Mouse (Mus musculus): ENCODE data around the gene Olfr654. TPM values are rescaled to one million over a fixed set of nuclear protein-coding genes. Genes with fewer than 3 reads are reported as not detected.

Gene Olfr654
- not detected in 4 replicates for total RNA-seq (2023)

DNA sequence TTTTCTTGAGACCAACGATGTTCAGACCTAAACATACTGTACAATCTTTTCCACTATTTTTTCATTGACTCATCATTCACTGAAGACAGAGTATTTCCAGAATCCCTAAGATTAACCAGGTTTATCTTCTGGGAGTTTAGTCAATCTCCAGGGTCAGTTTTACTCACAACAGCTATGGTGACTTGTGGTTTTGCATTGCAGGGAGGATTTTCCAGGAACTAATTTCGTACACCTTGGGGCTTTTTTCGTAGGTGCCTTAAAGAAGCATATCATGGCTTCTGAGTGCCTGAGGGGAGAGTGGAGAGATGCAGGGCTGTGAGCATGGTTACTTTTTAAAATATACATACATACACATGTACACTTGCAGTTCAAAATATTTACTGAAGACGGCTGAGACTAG, at the start of gene Olfr654:
Olfr654 (plus strand) TSS at position 301 of the 400 bp plus-strand sequence.

GRCm38 (mm10) chr7:104549833-104550232, 37.0 kb upstream of the Olfr654 start, which contains the start of gene Olfr651:
Gene Olfr651, plus strand, starts transcription at chr7:104550133.

DNA sequence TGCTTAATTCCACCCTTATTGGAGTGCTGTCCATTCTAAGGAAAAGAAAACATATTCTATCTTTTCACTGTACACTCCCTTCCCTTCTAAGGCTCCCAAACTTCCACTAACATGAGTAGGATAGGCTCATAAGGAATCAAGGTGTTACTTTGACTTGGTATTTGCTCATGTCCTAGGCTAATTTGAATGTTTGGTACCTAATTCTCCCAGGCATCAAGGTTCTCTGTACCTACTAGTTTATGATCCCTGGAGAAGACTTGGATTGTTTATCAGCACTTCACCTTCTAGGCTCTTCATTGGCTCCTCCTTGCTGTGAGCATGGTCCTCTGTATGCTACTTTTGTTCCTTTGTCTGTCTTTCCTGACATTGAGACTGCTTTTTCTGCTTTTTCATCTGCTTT, 26.2 kb upstream of the Olfr654 start, which contains the start of gene Olfr652:
Olfr652 (plus strand) TSS at position 301 of the 400 bp plus-strand sequence.

DNA sequence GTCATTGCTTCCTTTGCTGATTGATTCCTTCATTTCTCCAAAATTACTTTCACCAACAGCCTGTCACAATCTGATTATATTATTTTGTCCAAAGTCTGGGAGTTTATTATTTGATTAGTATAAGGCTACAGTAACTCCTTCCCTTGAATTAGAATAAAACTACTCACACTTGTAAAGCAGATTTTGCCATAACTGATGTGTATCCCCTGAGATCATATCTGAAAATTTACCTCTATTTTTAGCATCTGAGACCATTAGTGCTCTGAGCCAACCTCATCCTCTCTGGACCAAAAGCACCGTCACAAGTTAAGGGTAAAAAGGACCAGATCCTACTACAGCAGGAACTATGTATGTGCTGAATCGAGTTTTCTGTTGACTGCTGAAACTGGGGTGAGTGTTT, 9.8 kb upstream of the Olfr654 start, which contains the start of gene Olfr653:
Olfr653 (plus strand) TSS at position 301 of the 400 bp plus-strand sequence.

GRCm38 (mm10) chr7:104601679-104602078, 14.9 kb downstream of the Olfr654 start, which contains the start of gene Olfr655:
Gene Olfr655, minus strand, starts transcription at chr7:104601779.

DNA sequence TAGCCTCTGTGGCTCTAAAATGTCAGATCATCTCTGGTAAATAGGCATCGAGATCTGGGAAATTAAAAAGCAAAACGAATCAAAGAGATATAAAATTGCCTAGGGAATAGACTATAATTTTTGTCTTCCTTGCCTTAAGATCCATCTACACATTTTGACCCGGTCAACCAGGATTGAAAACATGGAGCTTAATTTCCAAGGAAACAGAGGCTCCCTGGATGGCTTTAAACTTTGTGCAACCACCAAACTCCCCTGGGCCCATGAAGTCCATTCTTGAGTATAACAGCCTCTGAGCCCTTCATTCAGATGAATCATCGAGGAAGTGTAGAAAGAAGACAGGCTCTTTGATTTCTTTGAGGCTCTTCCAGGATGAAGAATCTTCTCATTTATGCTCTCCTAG, 26.8 kb downstream of the Olfr654 start, which contains the start of gene Olfr656:
Olfr656 (plus strand) TSS at position 301 of the 400 bp plus-strand sequence.

DNA sequence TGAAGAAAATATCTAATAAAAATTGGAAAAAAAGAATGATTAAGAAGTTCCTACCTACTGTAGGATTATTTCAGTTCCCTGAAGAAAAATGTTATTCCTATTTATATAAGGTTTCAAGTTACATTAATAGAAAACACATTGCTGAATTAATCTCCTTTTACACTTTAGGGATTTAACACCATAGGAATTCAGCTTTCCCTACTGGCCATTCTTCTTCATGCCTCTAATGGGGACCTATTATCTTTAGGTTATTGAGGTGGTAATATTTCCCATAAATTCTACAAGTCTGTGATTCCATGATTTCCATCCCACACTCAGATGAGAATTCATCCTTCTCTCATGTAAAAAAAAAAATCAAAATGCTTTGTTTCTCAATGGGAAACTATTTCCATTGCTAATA, 37.7 kb downstream of the Olfr654 start, which contains the start of gene Olfr657:
Olfr657 (plus strand) TSS at position 301 of the 400 bp plus-strand sequence.

Other genes with a start within 250 kb of the Olfr654 start
- gene Trim12c, start 233.7 kb upstream of the Olfr654 start, total RNA-seq (2023): 43.7 to 48.9 TPM (median 46.7 TPM) in 4 replicates
- 20.6 to 25.0 TPM (median 23.3 TPM) in 4 replicates for gene Trim30b, start 217.1 kb upstream of the Olfr654 start, total RNA-seq (2023)
- 3.3 to 6.2 TPM (median 4.2 TPM) in 4 replicates for gene Trim30c, start 186.2 kb upstream of the Olfr654 start, total RNA-seq (2023)
- gene Trim30a, start 121.8 kb upstream of the Olfr654 start, total RNA-seq (2023): 71.0 to 81.8 TPM (median 75.2 TPM) in 4 replicates
- 15.4 to 20.6 TPM (median 18.0 TPM) in 4 replicates for gene Trim30d, start 79.2 kb upstream of the Olfr654 start, total RNA-seq (2023)
- gene Olfr651, start 36.9 kb upstream of the Olfr654 start, total RNA-seq (2023): not detected in 4 replicates
- not detected in 4 replicates for gene Olfr652, start 26.1 kb upstream of the Olfr654 start, total RNA-seq (2023)
- not detected in 4 replicates for gene Olfr653, start 9.7 kb upstream of the Olfr654 start, total RNA-seq (2023)
- gene Olfr655, start 14.8 kb downstream of the Olfr654 start, total RNA-seq (2023): 1.2 TPM in 1 of 4 replicates, not detected in the others
- gene Olfr656, start 26.9 kb downstream of the Olfr654 start, total RNA-seq (2023): 0.14 TPM in 1 of 4 replicates, not detected in the others
- gene Olfr657, start 37.8 kb downstream of the Olfr654 start, total RNA-seq (2023): not detected in 4 replicates
- not detected in 4 replicates for gene Olfr658, start 60.3 kb downstream of the Olfr654 start, total RNA-seq (2023)
- gene Olfr659, start 79.7 kb downstream of the Olfr654 start, total RNA-seq (2023): not detected in 4 replicates
- gene Olfr661, start 99.5 kb downstream of the Olfr654 start, total RNA-seq (2023): not detected in 4 replicates
- gene Usp17le, start 190.4 kb downstream of the Olfr654 start, total RNA-seq (2023): not detected in 4 replicates

Data from B cell, adult 62 days (primary cell).